Mouse (Mus musculus) gastrocnemius, postnatal 36 days (tissue): ENCODE results near the gene Bcl2. TPM values are rescaled to one million over a fixed set of nuclear protein-coding genes. Genes with fewer than 3 reads are reported as not detected.

Source experiments
- DNase-seq, 2 experiments: peaks; one replicate each; pipeline ENCODE4 v3.0.0; 2022
- intact Hi-C: fragments of 180-260 bp; cut with DNase I; formaldehyde crosslinking; loops from one replicate; pipeline ENCODE4 v1.15.1; 2025
- total RNA-seq, 2 experiments: library from RNA; stranded (reverse); gene quantifications; 2 replicates each; pipeline ENCODE4 v1.2.3; 2021

Gene Bcl2
- total RNA-seq, 2 experiments from 2014 or later, result 1.5 to 1.7 TPM

GRCm38 (mm10) chr1:106679800-106680515 is 34.1 kb downstream of the Bcl2 start:
- intact Hi-C loops, result no loop called here
- no peak for DNase-seq

GRCm38 (mm10) chr1:106678060-106678478 is 36.0 kb downstream of the Bcl2 start:
- intact Hi-C loops, result no loop called here
- DNase-seq, result no peak

DNA sequence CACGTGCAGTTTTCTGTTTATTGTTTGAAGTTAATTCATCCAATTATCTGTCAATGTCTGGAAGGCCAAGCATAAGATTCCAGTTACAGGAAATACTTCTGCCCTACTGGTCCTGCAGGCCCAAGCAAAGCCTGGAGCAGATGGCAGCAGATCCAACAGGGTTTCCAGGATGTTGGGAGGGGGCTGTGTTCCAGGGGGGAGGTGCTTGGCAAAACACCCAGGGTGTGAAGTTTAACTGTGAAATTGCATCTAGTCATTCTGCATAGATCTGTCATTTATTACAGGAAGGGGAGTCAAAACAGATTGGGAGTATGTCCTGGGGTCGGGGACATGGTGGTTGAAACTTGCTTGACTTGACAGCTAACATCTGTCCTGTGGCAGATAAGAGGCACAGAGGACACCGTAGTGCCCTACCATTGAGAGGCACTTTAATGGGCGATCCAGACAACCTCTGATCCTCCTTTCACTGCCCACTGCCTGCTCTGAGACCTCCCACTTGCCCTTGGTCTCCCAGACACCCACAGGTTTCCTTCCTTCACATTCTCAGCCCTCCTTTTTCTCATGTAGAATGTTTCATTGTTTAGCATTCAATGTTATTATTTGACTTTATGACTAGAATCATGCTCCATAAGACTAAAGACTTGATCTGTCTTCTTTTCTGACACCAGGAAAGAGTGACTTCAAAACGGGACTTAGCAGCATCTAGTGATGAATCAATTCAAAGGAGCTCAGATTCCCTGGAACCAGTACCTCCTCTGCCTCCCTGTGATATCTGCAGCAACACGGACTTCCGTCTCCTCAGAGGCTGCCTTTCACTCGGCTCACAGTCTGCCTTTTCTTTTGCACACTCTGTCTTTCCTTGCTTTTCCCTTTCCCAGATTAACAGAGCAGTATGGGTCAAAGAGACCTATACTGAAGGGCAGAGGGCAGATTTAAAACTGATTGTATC is 47.7 kb downstream of the Bcl2 start:
- no peak for DNase-seq
- intact Hi-C loops, result no loop called here

- intact Hi-C loops, result no loop called here
These were observed 49.1 kb downstream of the Bcl2 start for GRCm38 (mm10) chr1:106664978-106665377.

GRCm38 (mm10) chr1:106662486-106662885 is 51.6 kb downstream of the Bcl2 start:
- intact Hi-C loops, result no loop called here
- DNase-seq, result no peak

More at GRCm38 (mm10) chr1:106664978-106665377, 49.1 kb downstream of the Bcl2 start:
- no peak for DNase-seq

- no peak for DNase-seq
- intact Hi-C loops, result no loop called here
These were observed 55.7 kb downstream of the Bcl2 start for GRCm38 (mm10) chr1:106658293-106658847.

DNA sequence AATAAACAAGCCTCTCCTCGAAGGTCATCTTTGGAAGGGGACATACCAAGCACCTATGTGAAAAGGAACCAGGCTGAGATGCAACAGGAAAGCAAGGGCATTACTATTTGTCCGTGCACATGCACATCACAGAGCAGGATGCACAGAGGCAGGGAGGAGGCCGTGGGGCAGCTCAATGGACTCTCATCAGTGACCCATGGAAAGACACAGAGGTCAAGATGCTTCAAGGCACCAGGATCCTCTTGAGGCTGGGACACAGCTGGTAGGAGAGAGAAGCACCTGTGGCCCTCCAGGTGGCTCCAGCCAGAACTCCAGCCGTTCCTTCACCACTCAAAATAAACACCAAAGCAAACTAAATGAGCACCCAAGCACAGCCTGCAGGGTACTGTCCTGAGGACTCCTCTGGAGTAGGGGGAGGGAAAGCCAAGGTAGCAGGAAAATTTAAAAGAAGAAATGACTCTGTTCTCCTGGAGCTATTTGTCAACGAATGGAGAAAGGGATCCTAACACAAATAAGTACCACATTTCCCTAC is 57.8 kb downstream of the Bcl2 start:
- intact Hi-C loops, result no loop called here
- DNase-seq, result no peak

- intact Hi-C loops, result no loop called here
- DNase-seq, result no peak
These were observed 59.8 kb downstream of the Bcl2 start for GRCm38 (mm10) chr1:106654254-106654653.

DNA sequence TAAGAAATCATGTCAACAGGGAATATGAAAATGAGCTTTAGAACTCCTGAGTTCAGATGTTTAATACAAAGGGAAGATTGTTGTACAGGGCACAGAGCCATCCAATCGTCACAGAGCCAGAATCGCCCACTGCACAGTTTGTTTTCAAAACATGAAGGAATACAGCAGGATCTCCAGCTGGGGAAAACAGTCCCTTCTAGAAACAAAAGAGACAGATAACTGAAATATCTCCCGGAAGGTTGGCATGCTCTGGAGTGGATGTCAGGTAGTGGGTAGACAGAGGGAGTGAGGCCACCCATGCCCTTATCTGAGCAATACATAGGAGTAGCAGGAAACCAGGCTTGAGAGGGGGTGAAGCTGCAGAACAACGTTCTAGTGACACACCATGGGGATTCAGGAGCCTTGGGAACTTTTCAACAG is 60.6 kb downstream of the Bcl2 start:
- DNase-seq, result no peak
- intact Hi-C loops, result no loop called here

DNA sequence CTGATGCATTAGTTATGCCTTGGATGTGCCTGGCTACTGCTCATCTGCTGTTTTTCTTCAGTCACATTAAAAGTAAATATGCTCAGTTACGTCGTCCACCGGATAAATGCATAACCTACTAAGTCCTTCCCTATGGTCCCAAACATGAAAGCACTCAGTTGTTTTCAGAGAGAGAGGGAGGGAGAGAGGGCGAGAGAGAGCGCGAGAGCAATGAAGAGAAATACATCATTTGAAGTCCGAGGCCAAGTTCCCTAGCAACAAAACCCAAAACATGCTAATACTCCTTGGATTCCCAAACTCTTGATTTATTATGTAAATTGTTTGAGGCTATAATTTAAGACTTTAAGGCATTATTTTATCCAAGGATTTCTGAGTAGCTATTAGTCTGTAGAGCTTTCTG is 62.9 kb downstream of the Bcl2 start:
- intact Hi-C loops, result no loop called here
- no peak for DNase-seq

GRCm38 (mm10) chr1:106650427-106650826 is 63.6 kb downstream of the Bcl2 start:
- no peak for DNase-seq
- intact Hi-C loops, result no loop called here

- intact Hi-C loops, result no loop called here
These were observed 66.7 kb downstream of the Bcl2 start for GRCm38 (mm10) chr1:106647336-106647735.

GRCm38 (mm10) chr1:106644566-106644965 is 69.5 kb downstream of the Bcl2 start:
- DNase-seq, result no peak
- intact Hi-C loops, result no loop called here

More at GRCm38 (mm10) chr1:106647336-106647735, 66.7 kb downstream of the Bcl2 start:
- DNase-seq, result no peak

DNA sequence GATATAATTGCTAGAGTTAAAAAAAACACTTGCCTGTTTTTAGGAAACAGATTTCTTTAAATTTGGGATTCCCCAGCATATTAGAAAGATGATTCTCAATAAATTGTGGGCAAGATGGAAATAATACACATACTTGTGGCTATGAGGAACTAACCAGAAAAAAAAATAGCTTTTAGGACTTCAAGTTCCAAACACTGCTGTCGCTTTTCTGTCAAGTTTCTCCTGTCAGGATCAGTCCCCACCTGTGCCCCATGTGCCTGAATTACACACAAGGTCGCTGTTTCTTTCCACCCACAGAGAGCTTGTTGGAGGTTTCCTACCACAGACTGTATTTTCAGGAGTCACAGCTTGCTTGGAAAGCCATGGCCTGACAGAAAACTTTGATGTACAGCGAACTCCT is 70.5 kb downstream of the Bcl2 start:
- intact Hi-C loops, result no loop called here
- DNase-seq, result no peak

DNA sequence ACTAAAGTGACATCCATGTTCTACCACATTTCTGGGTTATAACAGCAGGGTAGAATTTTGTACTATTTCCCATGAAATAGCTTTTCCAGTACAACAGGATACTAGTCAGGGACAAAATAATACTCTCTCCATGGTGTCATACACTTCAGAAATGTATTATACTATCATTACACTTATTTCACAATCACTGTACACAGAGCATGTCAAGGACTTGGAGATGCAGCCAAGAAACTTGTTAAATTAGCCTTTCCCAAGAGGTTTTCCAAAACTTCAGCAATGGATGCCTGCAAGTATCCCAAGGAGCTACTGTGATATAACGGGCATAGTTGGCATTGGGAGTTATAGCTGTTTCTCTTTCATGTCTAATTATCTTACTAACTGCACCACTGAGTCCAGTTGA is 73.5 kb downstream of the Bcl2 start:
- intact Hi-C loops, result no loop called here
- no peak for DNase-seq

GRCm38 (mm10) chr1:106637705-106638104 is 76.4 kb downstream of the Bcl2 start:
- no peak for DNase-seq
- intact Hi-C loops, result no loop called here

- no peak for DNase-seq
- intact Hi-C loops, result no loop called here
These were observed 77.4 kb downstream of the Bcl2 start for GRCm38 (mm10) chr1:106636714-106637113.

- no peak for DNase-seq
These were observed 80.9 kb downstream of the Bcl2 start for GRCm38 (mm10) chr1:106633207-106633606.

GRCm38 (mm10) chr1:106631869-106632463 is 82.1 kb downstream of the Bcl2 start:
- intact Hi-C loops, result loop anchor here (5.0 kb wide), 1 partner anchor 80 kb away; the partner anchor contains the start of gene Bcl2
- no peak for DNase-seq

More at GRCm38 (mm10) chr1:106633207-106633606, 80.9 kb downstream of the Bcl2 start:
- intact Hi-C loops, result loop anchor here (5.0 kb wide), 1 partner anchor 79 kb away; the partner anchor contains the start of gene Bcl2

GRCm38 (mm10) chr1:106630973-106631372 is 83.1 kb downstream of the Bcl2 start:
- intact Hi-C loops, result loop anchor here (5.0 kb wide), 1 partner anchor 81 kb away; the partner anchor contains the start of gene Bcl2
- DNase-seq, result no peak
